Comparison of ENCODE assay signal across 8 mouse cellular contexts in genomic region chr6:82714243-82714642, GRCm38 (mm10). TPM values are rescaled to one million over a fixed set of nuclear protein-coding genes. Genes with fewer than 3 reads are reported as not detected.
DNase-seq lines count a peak whose midpoint lies in the region; ATAC-seq and TF ChIP-seq lines count a peak whose summit lies in the region.

No protein-coding gene starts in this region.

- DNase-seq in ES-E14 (ENCODE audit: low read depth, low spot score) = peak; percentile 87
- DNase-seq in c-Kit-positive CD71-positive TER-119-negative erythroid progenitor cells, embryonic 14.5 days (ENCODE audit: low read depth) = peak; percentile 58
- DNase-seq in heart, postnatal 14 days = peak; percentile 66 to 84
- DNase-seq in large intestine, adult 2 months (ENCODE audit: low read depth, low spot score) = peak; percentile 44
- peak; percentile 88 for DNase-seq in lung, embryonic 14.5 days
- DNase-seq in testis, postnatal 14 days (ENCODE audit: low spot score) = peak; percentile 66

- no peaks in the 10 kb centered on the region for H3K27me3 ChIP-seq in forebrain, embryonic 13.5 days
- H3K27me3 ChIP-seq in lung, embryonic 14.5 days (ENCODE audit: insufficient read depth, low read length) = no peaks in the 10 kb centered on the region

- no peak overlapping the region for H3K4me2 ChIP-seq in forebrain, embryonic 13.5 days
- H3K4me2 ChIP-seq in lung, embryonic 14.5 days = no peak overlapping the region

- WGBS in forebrain, embryonic 13.5 days = 18% methylated on average over 3 of the region's 3 CpGs
- WGBS in large intestine, adult 2 months = 24% methylated on average over 3 of the region's 3 CpGs
- 10% methylated on average over 3 of the region's 3 CpGs for WGBS in lung, embryonic 14.5 days
- WGBS in olfactory bulb, adult 2 months = 15% methylated on average over 3 of the region's 3 CpGs

- no peak overlapping the region for H3K9ac ChIP-seq in ES-E14 (ENCODE audit: insufficient read depth, low read depth, low read length, poor library complexity, severe bottlenecking)
- no peak overlapping the region for H3K9ac ChIP-seq in forebrain, embryonic 13.5 days
- no peak overlapping the region for H3K9ac ChIP-seq in lung, embryonic 14.5 days

- no peaks in the 10 kb centered on the region for H3K9me3 ChIP-seq in ES-E14 (ENCODE audit: control insufficient read depth, insufficient read depth, low read depth, low read length)
- no peaks in the 10 kb centered on the region for H3K9me3 ChIP-seq in forebrain, embryonic 13.5 days (replicated peaks)
- no peaks in the 10 kb centered on the region for H3K9me3 ChIP-seq in lung, embryonic 14.5 days (ENCODE audit: low read depth, low read length)

- no peak for TF ChIP-seq POLR2A in olfactory bulb, adult 2 months (IDR thresholded peaks at IDR 0.05; ENCODE audit: insufficient read depth, low read depth, low read length)

- H3K4me1 ChIP-seq in ES-E14 (ENCODE audit: control insufficient read depth in 2 of 2, insufficient read depth in 2 of 2, low read length in 2 of 2, poor library complexity in 1 of 2) = 0 out of 4 replicates have a peak, but pooled peaks cover 0 to 2% of the 10 kb centered on the region in 2 experiments
- H3K4me1 ChIP-seq in forebrain, embryonic 13.5 days = no peaks in the 10 kb centered on the region
- H3K4me1 ChIP-seq in lung, embryonic 14.5 days (ENCODE audit: insufficient read depth) = no peaks in the 10 kb centered on the region
- H3K4me1 ChIP-seq in olfactory bulb, adult 2 months (ENCODE audit: control insufficient read depth, insufficient read depth, low read length) = no peaks in the 10 kb centered on the region

- peak; percentile 66 for ATAC-seq in forebrain, embryonic 13.5 days
- peak; percentile 82 for ATAC-seq in lung, embryonic 14.5 days (ENCODE audit: insufficient read depth)

- TF ChIP-seq CTCF in lung, embryonic 14.5 days (IDR thresholded peaks at IDR 0.05; ENCODE audit: low read depth) = peak; percentile 91
- TF ChIP-seq CTCF in olfactory bulb, adult 2 months (IDR thresholded peaks at IDR 0.05; ENCODE audit: insufficient read depth, low read depth, low read length) = peak; percentile 72; the same call in 1 of the 2 replicates

- no peaks in the 10 kb centered on the region for H3K36me3 ChIP-seq in ES-E14 (ENCODE audit: control insufficient read depth, insufficient read depth, low read length, poor library complexity, severe bottlenecking)
- no peaks in the 10 kb centered on the region for H3K36me3 ChIP-seq in forebrain, embryonic 13.5 days (ENCODE audit: poor library complexity, severe bottlenecking)
- no peaks in the 10 kb centered on the region for H3K36me3 ChIP-seq in lung, embryonic 14.5 days (ENCODE audit: insufficient read depth)

- no peak overlapping the region for H3K27ac ChIP-seq in ES-E14 (ENCODE audit: insufficient read depth, low read depth, low read length, poor library complexity, severe bottlenecking)
- no peak overlapping the region for H3K27ac ChIP-seq in forebrain, embryonic 13.5 days
- H3K27ac ChIP-seq in lung, embryonic 14.5 days (ENCODE audit: low read depth) = no peak overlapping the region
- no peak overlapping the region for H3K27ac ChIP-seq in olfactory bulb, adult 2 months (ENCODE audit: insufficient read depth, low read depth, low read length)

- no peak overlapping the region for H3K4me3 ChIP-seq in ES-E14 (ENCODE audit: insufficient read depth in 1 of 2, low read depth in 1 of 2, low read length in 2 of 2, poor library complexity in 1 of 2, severe bottlenecking in 1 of 2)
- no peak overlapping the region for H3K4me3 ChIP-seq in forebrain, embryonic 13.5 days
- H3K4me3 ChIP-seq in lung, embryonic 14.5 days (ENCODE audit: low read depth, low read length) = no peak overlapping the region
- H3K4me3 ChIP-seq in olfactory bulb, adult 2 months (ENCODE audit: insufficient read depth, low read depth, low read length) = no peak overlapping the region

- intact Hi-C loops in heart, postnatal 14 days (cut with DNase I) = no loop called here

- in situ Hi-C loops in ES-E14 (cut with MboI; ENCODE audit: low sequenced_read_pairs in 2 of 2, unreplicated experiment in 2 of 2) = no loop called here

TF ChIP-seq in ES-E14, 5 proteins besides CTCF, POLR2A, EP300 and RAD21:
- peak; percentile 73 for TF ChIP-seq ZNF384 (IDR thresholded peaks at IDR 0.05; ENCODE audit: low read depth, low read length)
- no peak for TF ChIP-seq MAFK (IDR thresholded peaks at IDR 0.05; ENCODE audit: insufficient read depth, low read depth, low read length)
- TF ChIP-seq HCFC1 (IDR thresholded peaks at IDR 0.05; ENCODE audit: borderline replicate concordance, insufficient read depth, low read length) = no peak
- TF ChIP-seq CHD2 (IDR thresholded peaks at IDR 0.05; ENCODE audit: low read depth, low read length) = no peak
- peak; percentile 50; the same call in 1 of the 2 replicates for TF ChIP-seq ZC3H11A (IDR thresholded peaks at IDR 0.05; ENCODE audit: borderline replicate concordance, low read depth, low read length)
TF ChIP-seq in ES-E14: peak in this region for 2.

RNA-seq across cellular contexts. Expression of gene Pole4, which starts 9.1 kb away (rescaled TPM):
- 83.0 and 103 TPM in 2 replicates for total RNA-seq in ES-E14 (2012; rRNA removed)
- polyA plus RNA-seq in forebrain, embryonic 13.5 days (2015; fragmentation: Nextera tagmentation; extraction: Ambion mirVana) = 94.9 and 95.0 TPM in 2 replicates
- total RNA-seq in heart, postnatal 14 days (2021) = 10 to 100 TPM; 16.2 to 21.1 TPM
- 13.4 and 14.5 TPM in 2 replicates for polyA plus RNA-seq in large intestine, adult 2 months (2012; rRNA removed)
- 116 and 119 TPM in 2 replicates for polyA plus RNA-seq in lung, embryonic 14.5 days (2014; fragmentation: Nextera tagmentation; extraction: Ambion mirVana)
- polyA plus RNA-seq in olfactory bulb, adult 2 months (2012; ENCODE audit: insufficient read depth, insufficient read length, low replicate concordance, missing spikeins) = not detected in 2 replicates
